Mouse (Mus musculus) fat pad, adult 2 months (tissue): ENCODE data around the gene Larp1.
"Not testable (repeated sequence)": the region's sequence is repeated elsewhere in the genome, so short reads cannot be mapped to it uniquely, and the experiment has no call there.

Experiments used
- DNase-seq: peaks from one replicate; pipeline ENCODE4 v3.0.0-alpha.2; 2011; ENCODE audit warnings: low read depth, low spot score; ENCODE audit errors: extremely low read depth

The Larp1 gene

GRCm38 (mm10) chr11:58026337-58026736 is 17.5 kb downstream of the Larp1 start:
- no peak for DNase-seq

- no peak for DNase-seq
Observed at GRCm38 (mm10) chr11:58026860-58027259, 18.0 kb downstream of the Larp1 start.

GRCm38 (mm10) chr11:58028981-58029380 is 20.1 kb downstream of the Larp1 start:
- no peak for DNase-seq

- DNase-seq: no peak
Observed at GRCm38 (mm10) chr11:58029869-58030268, 21.0 kb downstream of the Larp1 start.

GRCm38 (mm10) chr11:58031176-58031575 is 22.3 kb downstream of the Larp1 start:
- DNase-seq: no peak

GRCm38 (mm10) chr11:58033635-58034034 is 24.8 kb downstream of the Larp1 start:
- no peak for DNase-seq

GRCm38 (mm10) chr11:58039027-58039426 is 30.2 kb downstream of the Larp1 start:
- no peak for DNase-seq

GRCm38 (mm10) chr11:58042861-58043431 is 34.1 kb downstream of the Larp1 start:
- DNase-seq: no peak

- no peak for DNase-seq
Observed at GRCm38 (mm10) chr11:58046438-58046837, 37.6 kb downstream of the Larp1 start.

- no peak for DNase-seq
Observed at GRCm38 (mm10) chr11:58057455-58057854, 48.6 kb downstream of the Larp1 start.

GRCm38 (mm10) chr11:58059752-58060151 is 50.9 kb downstream of the Larp1 start:
- not testable (repeated sequence) for DNase-seq

- DNase-seq: not testable (repeated sequence)
Observed at GRCm38 (mm10) chr11:58061218-58061617, 52.4 kb downstream of the Larp1 start.

GRCm38 (mm10) chr11:58062586-58062985 is 53.7 kb downstream of the Larp1 start:
- no peak for DNase-seq

GRCm38 (mm10) chr11:58065025-58065424 is 56.2 kb downstream of the Larp1 start:
- no peak for DNase-seq

- DNase-seq: no peak
Observed at GRCm38 (mm10) chr11:58072978-58073377, 64.1 kb downstream of the Larp1 start.

- no peak for DNase-seq
Observed at GRCm38 (mm10) chr11:58077270-58077669, 68.4 kb downstream of the Larp1 start.

GRCm38 (mm10) chr11:58081716-58082115 is 72.9 kb downstream of the Larp1 start:
- DNase-seq: no peak

- no peak for DNase-seq
Observed at GRCm38 (mm10) chr11:58092541-58092940, 83.7 kb downstream of the Larp1 start.

- no peak for DNase-seq
Observed at GRCm38 (mm10) chr11:58093021-58093528, 84.2 kb downstream of the Larp1 start, which contains the start of gene Gm12248. Gene Gm12248 (minus strand): TSS chr11:58093134.

GRCm38 (mm10) chr11:58094766-58095165 is 85.9 kb downstream of the Larp1 start:
- no peak for DNase-seq

GRCm38 (mm10) chr11:58095561-58095960 is 86.7 kb downstream of the Larp1 start:
- no peak for DNase-seq

GRCm38 (mm10) chr11:58096160-58096559 is 87.3 kb downstream of the Larp1 start:
- DNase-seq: no peak
